Mouse (Mus musculus) urinary bladder, postnatal 25 days (tissue): ENCODE data around the gene Secisbp2.
"Not testable (repeated sequence)": the region's sequence is repeated elsewhere in the genome, so short reads cannot be mapped to it uniquely, and the experiment has no call there.

ENCODE experiments used
- DNase-seq: peaks from one replicate; pipeline ENCODE4 v3.0.0; 2022; ENCODE audit warnings: low spot score

Gene Secisbp2

GRCm38 (mm10) chr13:51651408-51652064, at the start of gene Secisbp2:
Gene Secisbp2, plus strand, starts transcription at chr13:51651697.
- DNase-seq = peak; percentile 91

- no peak for DNase-seq
Observed at GRCm38 (mm10) chr13:51602764-51603163, 48.7 kb upstream of the Secisbp2 start.

- DNase-seq = no peak
Observed at GRCm38 (mm10) chr13:51603221-51603893, 48.1 kb upstream of the Secisbp2 start.

- DNase-seq = no peak
Observed at GRCm38 (mm10) chr13:51603894-51604244, 47.6 kb upstream of the Secisbp2 start.

- DNase-seq = no peak
Observed at GRCm38 (mm10) chr13:51609231-51609630, 42.3 kb upstream of the Secisbp2 start.

- DNase-seq = no peak
Observed at GRCm38 (mm10) chr13:51611060-51611459, 40.4 kb upstream of the Secisbp2 start.

- no peak for DNase-seq
Observed at GRCm38 (mm10) chr13:51611500-51611899, 40.0 kb upstream of the Secisbp2 start.

GRCm38 (mm10) chr13:51615815-51616214, 35.7 kb upstream of the Secisbp2 start:
- no peak for DNase-seq

GRCm38 (mm10) chr13:51616417-51617044, 35.0 kb upstream of the Secisbp2 start:
- DNase-seq = no peak

- no peak for DNase-seq
Observed at GRCm38 (mm10) chr13:51617306-51617705, 34.2 kb upstream of the Secisbp2 start.

GRCm38 (mm10) chr13:51617861-51618260, 33.6 kb upstream of the Secisbp2 start:
- peak; percentile 51 for DNase-seq

- no peak for DNase-seq
Observed at GRCm38 (mm10) chr13:51618602-51619001, 32.9 kb upstream of the Secisbp2 start.

- DNase-seq = no peak
Observed at GRCm38 (mm10) chr13:51622626-51623025, 28.9 kb upstream of the Secisbp2 start.

GRCm38 (mm10) chr13:51623678-51624077, 27.8 kb upstream of the Secisbp2 start:
- DNase-seq = no peak

- DNase-seq = no peak
Observed at GRCm38 (mm10) chr13:51628273-51628848, 23.1 kb upstream of the Secisbp2 start.

GRCm38 (mm10) chr13:51631354-51631992, 20.0 kb upstream of the Secisbp2 start:
- DNase-seq = no peak

- no peak for DNase-seq
Observed at GRCm38 (mm10) chr13:51632560-51633218, 18.8 kb upstream of the Secisbp2 start.

GRCm38 (mm10) chr13:51635384-51635783, 16.1 kb upstream of the Secisbp2 start:
- not testable (repeated sequence) for DNase-seq

GRCm38 (mm10) chr13:51638958-51639357, 12.5 kb upstream of the Secisbp2 start:
- no peak for DNase-seq

- no peak for DNase-seq
Observed at GRCm38 (mm10) chr13:51641424-51641823, 10.1 kb upstream of the Secisbp2 start.

GRCm38 (mm10) chr13:51642171-51642778, 9.2 kb upstream of the Secisbp2 start:
- no peak for DNase-seq
